Mouse (Mus musculus): ENCODE data around the gene Ube2s.
A peak's percentile ranks its signal among the peaks of the same experiment; 100 is the strongest.

Ube2s gene

DNA sequence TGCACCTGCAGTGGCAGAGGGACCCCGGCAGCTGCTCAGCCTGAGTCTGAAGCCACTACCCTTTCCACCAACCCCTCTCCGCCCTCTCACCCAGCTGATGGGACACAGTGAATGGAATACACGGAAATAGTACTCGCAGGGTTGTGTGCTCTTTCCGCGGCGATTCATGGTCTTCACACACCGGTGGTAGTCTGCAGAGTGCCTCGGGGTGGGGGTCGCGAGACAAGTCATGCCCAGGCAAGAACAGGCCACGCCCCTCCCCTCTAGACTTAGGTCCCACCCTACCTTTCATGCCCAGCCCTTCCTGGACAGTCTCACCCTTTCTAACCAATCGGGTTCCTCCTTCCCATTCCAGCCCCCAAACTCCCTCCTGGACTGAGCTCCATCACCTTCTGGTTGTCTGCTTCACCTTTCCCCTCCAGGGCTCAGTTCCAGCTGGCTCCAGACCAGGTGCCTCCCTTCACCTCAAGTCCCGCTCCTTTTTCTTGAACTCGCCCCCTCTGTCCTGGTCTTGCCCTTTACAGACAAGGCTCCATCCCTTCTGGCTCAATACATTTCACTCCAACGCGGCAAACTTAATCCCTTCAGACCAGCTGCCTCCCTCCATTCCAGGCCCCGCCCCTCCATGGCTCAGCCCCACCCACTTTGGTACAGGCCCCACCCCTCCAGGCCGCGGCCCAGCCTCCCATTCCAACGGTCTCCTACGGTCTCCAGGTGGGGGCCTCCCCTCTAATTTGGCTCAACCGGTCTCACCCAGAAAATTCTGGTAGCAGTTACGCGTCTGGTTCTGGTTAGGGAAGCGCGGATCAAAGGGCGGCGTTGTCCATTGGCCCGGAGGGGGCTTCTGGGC, 60.2 kb downstream of the Ube2s start:
- TF ChIP-seq CTCF (conservative IDR thresholded peaks at IDR 0.05; ENCODE audit: low read length) (no peak), NANOG (IDR thresholded peaks at IDR 0.05; ENCODE audit: borderline replicate concordance, low read length) (no peak), POU5F1 (IDR thresholded peaks at IDR 0.05; ENCODE audit: borderline replicate concordance, low read length) (no peak)
- no peaks in the 10 kb centered on the region for H3K9me3 ChIP-seq (ENCODE audit: low read length)

DNA sequence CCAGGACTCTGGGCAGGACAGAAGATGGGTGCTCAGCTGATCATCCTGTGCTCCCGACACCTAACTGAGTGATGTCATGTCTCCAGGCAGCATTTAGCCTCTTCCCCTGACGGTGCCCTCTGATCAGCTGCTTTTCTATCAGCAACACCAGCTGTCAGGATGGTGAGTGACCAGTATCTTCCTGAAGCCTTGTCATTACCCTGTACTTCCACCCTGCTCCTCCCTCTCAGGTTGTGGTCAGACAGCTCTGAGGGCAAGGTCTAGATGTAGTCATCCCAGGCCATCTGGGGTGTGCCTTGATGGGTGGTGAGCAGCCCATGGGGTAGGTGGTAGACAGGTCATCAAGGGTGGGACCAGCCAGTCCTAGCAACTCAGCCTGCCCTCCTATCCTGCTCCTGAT, 63.2 kb downstream of the Ube2s start:
- TF ChIP-seq CTCF (conservative IDR thresholded peaks at IDR 0.05; ENCODE audit: low read length) (no peak), NANOG (IDR thresholded peaks at IDR 0.05; ENCODE audit: borderline replicate concordance, low read length) (no peak), POU5F1 (IDR thresholded peaks at IDR 0.05; ENCODE audit: borderline replicate concordance, low read length) (no peak)
- no peak overlapping the region for H3K4me3 ChIP-seq (replicated peaks; ENCODE audit: low read length)
- H3K4me1 ChIP-seq (replicated peaks; ENCODE audit: low read depth, low read length): peaks cover 78% of the 10 kb centered on the region
- H3K9me3 ChIP-seq (ENCODE audit: low read length): no peaks in the 10 kb centered on the region
- H3K27me3 ChIP-seq (ENCODE audit: insufficient read depth, low read length): no peaks in the 10 kb centered on the region
- H3K36me3 ChIP-seq (ENCODE audit: insufficient read depth, low read length): peaks cover 71% of the 10 kb centered on the region

More for the DNA sequence above, 60.2 kb downstream of the Ube2s start:
- peak overlapping the region; percentile 98 for H3K4me3 ChIP-seq (replicated peaks; ENCODE audit: low read length)
- H3K36me3 ChIP-seq (ENCODE audit: insufficient read depth, low read length): peaks cover 41% of the 10 kb centered on the region
- no peaks in the 10 kb centered on the region for H3K27me3 ChIP-seq (ENCODE audit: insufficient read depth, low read length)
- H3K4me1 ChIP-seq (replicated peaks; ENCODE audit: low read depth, low read length): peaks cover 53% of the 10 kb centered on the region

DNA sequence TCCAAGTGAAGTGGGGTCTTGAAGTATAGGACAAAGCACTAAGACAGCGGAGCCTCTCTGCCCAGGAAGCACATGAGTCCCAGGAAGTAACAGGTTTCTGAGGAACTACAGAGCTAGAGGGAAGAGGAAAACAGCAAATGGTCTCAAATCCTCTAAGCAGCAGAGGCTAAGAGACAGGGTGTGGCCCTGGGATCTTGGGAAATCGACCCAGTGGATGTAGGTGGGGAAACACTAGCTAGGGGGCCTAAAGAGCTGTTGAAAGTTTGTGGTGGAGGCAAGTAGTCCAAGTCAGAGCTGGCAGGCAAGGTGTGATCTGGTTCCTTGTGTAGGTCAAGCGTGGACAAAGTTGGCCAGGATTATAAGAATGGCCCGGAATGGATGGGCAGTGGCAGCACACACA, 64.1 kb downstream of the Ube2s start:
- H3K4me3 ChIP-seq (replicated peaks; ENCODE audit: low read length): no peak overlapping the region
- no peaks in the 10 kb centered on the region for H3K9me3 ChIP-seq (ENCODE audit: low read length)
- H3K36me3 ChIP-seq (ENCODE audit: insufficient read depth, low read length): peaks cover 80% of the 10 kb centered on the region
- H3K4me1 ChIP-seq (replicated peaks; ENCODE audit: low read depth, low read length): peaks cover 73% of the 10 kb centered on the region
- H3K27me3 ChIP-seq (ENCODE audit: insufficient read depth, low read length): no peaks in the 10 kb centered on the region
- TF ChIP-seq NANOG (IDR thresholded peaks at IDR 0.05; ENCODE audit: borderline replicate concordance, low read length): no peak
- no peak for TF ChIP-seq CTCF (conservative IDR thresholded peaks at IDR 0.05; ENCODE audit: low read length)
- no peak for TF ChIP-seq POU5F1 (IDR thresholded peaks at IDR 0.05; ENCODE audit: borderline replicate concordance, low read length)

DNA sequence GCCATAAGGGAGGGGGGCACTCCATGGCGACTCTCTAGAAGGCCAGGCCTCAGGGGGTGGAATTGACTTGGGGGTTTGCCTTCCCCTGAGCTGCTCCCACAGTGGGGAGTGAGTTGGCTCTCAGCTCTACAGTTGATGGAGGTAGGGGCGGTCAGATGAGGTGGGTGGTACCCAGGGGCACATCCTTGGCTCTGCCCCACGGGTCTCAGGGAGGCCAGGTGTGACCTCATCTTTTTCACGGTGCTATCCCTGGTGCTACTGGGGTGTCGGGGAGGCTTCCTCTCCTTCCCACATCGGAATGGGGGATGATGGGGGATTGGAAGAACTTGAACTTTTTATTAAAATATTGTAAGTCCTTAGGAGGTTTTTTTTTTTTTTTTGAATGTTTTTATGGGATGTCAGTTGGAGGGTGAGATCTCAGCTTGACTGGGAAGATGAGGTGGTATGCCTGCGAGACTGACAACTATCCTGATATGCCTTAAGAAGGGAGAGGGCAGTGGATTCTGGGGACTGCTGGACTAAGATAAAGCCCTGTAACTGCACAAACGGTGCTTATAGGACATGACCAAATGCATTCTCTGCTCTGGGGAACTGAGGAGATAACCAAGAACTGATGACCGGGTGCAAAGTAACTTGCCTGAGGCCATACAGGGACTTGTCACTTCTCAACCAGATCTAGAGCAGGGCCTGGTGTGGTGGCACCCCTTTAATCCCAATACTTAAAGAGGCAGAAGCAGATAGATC, 65.1 kb downstream of the Ube2s start:
- H3K9me3 ChIP-seq (ENCODE audit: low read length): no peaks in the 10 kb centered on the region
- H3K4me1 ChIP-seq (replicated peaks; ENCODE audit: low read depth, low read length): peaks cover 79% of the 10 kb centered on the region
- peaks cover 90% of the 10 kb centered on the region for H3K36me3 ChIP-seq (ENCODE audit: insufficient read depth, low read length)
- peak overlapping the region; percentile 63; the same call in 1 of the 2 replicates for H3K4me3 ChIP-seq (replicated peaks; ENCODE audit: low read length)
- TF ChIP-seq NANOG (IDR thresholded peaks at IDR 0.05; ENCODE audit: borderline replicate concordance, low read length): no peak
- no peak for TF ChIP-seq CTCF (conservative IDR thresholded peaks at IDR 0.05; ENCODE audit: low read length)
- no peak for TF ChIP-seq POU5F1 (IDR thresholded peaks at IDR 0.05; ENCODE audit: borderline replicate concordance, low read length)
- no peaks in the 10 kb centered on the region for H3K27me3 ChIP-seq (ENCODE audit: insufficient read depth, low read length)

DNA sequence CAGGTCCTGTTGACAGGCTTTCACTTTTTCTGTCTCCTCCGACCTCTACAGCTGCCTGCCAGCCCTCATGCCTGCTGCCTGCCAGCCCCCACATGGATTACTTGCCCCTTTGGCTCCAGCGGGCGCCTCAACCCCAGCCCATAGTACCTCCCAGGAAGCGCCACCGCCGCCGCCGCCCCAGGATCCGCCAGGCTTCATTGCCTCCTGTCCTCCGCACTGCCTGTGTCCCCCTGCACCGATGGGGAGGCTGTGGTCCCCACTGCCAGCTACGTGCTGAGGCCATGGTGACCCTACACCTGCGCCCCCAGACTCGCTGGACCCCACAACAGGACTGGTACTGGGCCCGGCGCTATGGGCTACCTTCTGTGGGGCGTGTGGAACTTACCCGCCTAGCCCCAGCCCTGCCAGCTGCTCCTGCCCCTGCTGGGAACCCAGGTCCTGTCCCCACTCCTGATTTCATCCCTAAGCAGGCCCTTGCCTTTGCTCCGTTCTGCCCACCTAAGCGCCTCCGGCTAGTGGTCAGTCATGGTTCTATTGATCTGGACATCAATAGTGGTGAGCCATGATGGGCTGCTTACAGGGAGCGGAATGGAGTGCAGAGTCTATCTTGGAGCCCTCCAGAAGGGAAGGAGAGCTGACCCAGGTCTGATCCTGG, 65.9 kb downstream of the Ube2s start:
- TF ChIP-seq CTCF (conservative IDR thresholded peaks at IDR 0.05; ENCODE audit: low read length): no peak
- no peak for TF ChIP-seq NANOG (IDR thresholded peaks at IDR 0.05; ENCODE audit: borderline replicate concordance, low read length)
- no peak for TF ChIP-seq POU5F1 (IDR thresholded peaks at IDR 0.05; ENCODE audit: borderline replicate concordance, low read length)
- peaks cover 88% of the 10 kb centered on the region for H3K4me1 ChIP-seq (replicated peaks; ENCODE audit: low read depth, low read length)
- H3K4me3 ChIP-seq (replicated peaks; ENCODE audit: low read length): peak overlapping the region; percentile 63
- H3K9me3 ChIP-seq (ENCODE audit: low read length): no peaks in the 10 kb centered on the region
- no peaks in the 10 kb centered on the region for H3K27me3 ChIP-seq (ENCODE audit: insufficient read depth, low read length)
- peaks cover 96% of the 10 kb centered on the region for H3K36me3 ChIP-seq (ENCODE audit: insufficient read depth, low read length)

DNA sequence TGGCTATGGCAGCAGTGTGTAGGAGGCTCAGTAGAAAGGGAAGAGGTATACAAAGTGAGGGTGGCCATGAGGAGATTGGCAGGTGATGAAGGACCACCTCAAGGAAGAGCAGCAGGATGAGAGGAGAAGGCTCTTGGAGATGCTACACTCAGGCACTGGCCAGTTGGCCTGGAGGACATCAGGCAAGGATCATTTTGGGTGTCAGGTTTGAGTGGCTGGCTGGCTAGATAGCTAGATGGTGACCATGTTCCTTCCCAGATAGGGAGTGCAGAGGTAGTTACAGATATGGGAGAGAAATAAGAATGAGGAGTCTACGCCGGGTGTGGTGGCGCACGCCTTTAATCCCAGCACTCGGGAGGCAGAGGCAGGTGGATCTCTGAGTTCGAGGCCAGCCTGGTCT, 67.5 kb downstream of the Ube2s start:
- TF ChIP-seq NANOG (IDR thresholded peaks at IDR 0.05; ENCODE audit: borderline replicate concordance, low read length) (no peak), CTCF (conservative IDR thresholded peaks at IDR 0.05; ENCODE audit: low read length) (no peak), POU5F1 (IDR thresholded peaks at IDR 0.05; ENCODE audit: borderline replicate concordance, low read length) (no peak)
- H3K4me1 ChIP-seq (replicated peaks; ENCODE audit: low read depth, low read length): peaks cover 82% of the 10 kb centered on the region
- no peaks in the 10 kb centered on the region for H3K27me3 ChIP-seq (ENCODE audit: insufficient read depth, low read length)
- H3K9me3 ChIP-seq (ENCODE audit: low read length): no peaks in the 10 kb centered on the region
- no peak overlapping the region for H3K4me3 ChIP-seq (replicated peaks; ENCODE audit: low read length)
- peaks cover 85% of the 10 kb centered on the region for H3K36me3 ChIP-seq (ENCODE audit: insufficient read depth, low read length)

Data from E14TG2a.4 (cell line).